22 mouse cellular contexts compared by ENCODE assay signal in the genomic region with DNA sequence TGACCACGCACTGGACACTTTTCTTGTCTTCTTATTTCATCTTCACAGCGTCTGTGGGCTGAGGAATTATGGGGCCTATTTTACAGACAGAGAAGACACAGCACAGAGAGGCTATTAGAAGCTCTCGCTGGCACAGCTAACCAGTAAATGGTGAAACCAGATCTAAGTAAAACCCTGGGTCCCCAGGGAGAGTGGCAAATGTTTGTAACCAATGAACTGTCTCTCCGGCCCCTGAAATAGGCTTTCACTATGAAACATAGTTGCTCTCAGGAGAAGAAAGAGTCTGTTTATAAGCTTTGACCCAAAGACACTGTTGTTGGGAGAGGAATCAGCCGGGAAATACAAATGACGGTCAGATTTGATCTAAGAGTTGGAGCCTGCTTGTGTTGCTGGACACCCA.
"Had no signal": no experiment of that assay in that cellular context is flagged by ENCODE, and none has a peak within 500 bp of the region (broad histone marks: within the 10 kb centered on the region; RNA-seq: fewer than 3 reads in every experiment).

No protein-coding gene starts in this region.

- ATAC-seq: liver, postnatal 0 days; lung, postnatal 0 days; midbrain, embryonic 13.5 days; midbrain, embryonic 15.5 days had no signal

- H3K4me2 ChIP-seq: liver, embryonic 13.5 days; liver, embryonic 15.5 days; lung, embryonic 15.5 days; midbrain, embryonic 13.5 days; midbrain, embryonic 15.5 days; neural tube, embryonic 13.5 days; neural tube, embryonic 15.5 days had no signal

- H3K4me1 ChIP-seq: lung, embryonic 15.5 days had no signal

- H3K36me3 ChIP-seq: liver, embryonic 13.5 days; liver, embryonic 15.5 days; lung, embryonic 15.5 days; midbrain, embryonic 10.5 days; midbrain, embryonic 13.5 days; midbrain, embryonic 15.5 days; neural tube, embryonic 13.5 days; neural tube, embryonic 15.5 days had no signal

- H3K4me3 ChIP-seq: liver, embryonic 13.5 days; liver, embryonic 15.5 days; lung, embryonic 15.5 days; midbrain, embryonic 10.5 days; midbrain, embryonic 13.5 days; midbrain, embryonic 15.5 days; myocyte; neural tube, embryonic 13.5 days; neural tube, embryonic 15.5 days had no signal

- DNase-seq: liver, embryonic 13.5 days; liver, postnatal 0 days; lung, adult 2 months; lung, postnatal 14 days; lung, postnatal 36 days; retina, postnatal 1 day; right cerebral cortex, adult 18-20 months; right cerebral cortex, postnatal 25 days; right cerebral cortex, postnatal 4 days; spleen, adult 18-20 months; thymus, adult 18-20 months; thymus, postnatal 14 days; thymus, postnatal 36 days had no signal

- H3K9me3 ChIP-seq: liver, embryonic 13.5 days; liver, embryonic 15.5 days; lung, embryonic 15.5 days; midbrain, embryonic 10.5 days; midbrain, embryonic 13.5 days; midbrain, embryonic 15.5 days; neural tube, embryonic 13.5 days; neural tube, embryonic 15.5 days had no signal

- H3K9ac ChIP-seq: liver, embryonic 13.5 days; liver, embryonic 15.5 days; liver, postnatal 0 days; lung, embryonic 15.5 days; midbrain, embryonic 13.5 days; midbrain, embryonic 15.5 days; neural tube, embryonic 13.5 days; neural tube, embryonic 15.5 days had no signal

- H3K27ac ChIP-seq: liver, embryonic 13.5 days; liver, embryonic 15.5 days; lung, embryonic 15.5 days; midbrain, embryonic 10.5 days; midbrain, embryonic 13.5 days; midbrain, embryonic 15.5 days; neural tube, embryonic 13.5 days; neural tube, embryonic 15.5 days had no signal

- H3K27me3 ChIP-seq: lung, embryonic 15.5 days; midbrain, embryonic 13.5 days; midbrain, embryonic 15.5 days; neural tube, embryonic 13.5 days; neural tube, embryonic 15.5 days had no signal
